Mouse (Mus musculus): Measurements from ENCODE around the gene Disp1. TPM values are rescaled to one million over a fixed set of nuclear protein-coding genes. Genes with fewer than 3 reads are reported as not detected.

Gene Disp1
- total RNA-seq (2021), result 1 to 10 TPM; 5.6 to 6.8 TPM

- peak; percentile 50 to 67 for DNase-seq (ENCODE audit: low spot score in 2 of 2)
These were observed at the start of gene Disp1 for GRCm38 (mm10) chr1:183220796-183221718. Gene Disp1 (minus strand): TSS chr1:183221522.

GRCm38 (mm10) chr1:183267666-183268065 is 46.3 kb upstream of the Disp1 start:
- intact Hi-C loops (cut with DNase I), result no loop called here
- DNase-seq (ENCODE audit: low spot score in 2 of 2), result no peak

More at GRCm38 (mm10) chr1:183220796-183221718, at the start of gene Disp1:
- intact Hi-C loops (cut with DNase I), result no loop called here

- DNase-seq (ENCODE audit: low spot score in 2 of 2), result no peak
- intact Hi-C loops (cut with DNase I), result no loop called here
These were observed 44.7 kb upstream of the Disp1 start for GRCm38 (mm10) chr1:183265921-183266467.

GRCm38 (mm10) chr1:183264145-183265008 is 43.1 kb upstream of the Disp1 start:
- no peak for DNase-seq (ENCODE audit: low spot score in 2 of 2)
- intact Hi-C loops (cut with DNase I), result no loop called here

- DNase-seq (ENCODE audit: low spot score in 2 of 2), result no peak
- intact Hi-C loops (cut with DNase I), result no loop called here
These were observed 31.3 kb upstream of the Disp1 start for GRCm38 (mm10) chr1:183252574-183252973.

- no peak for DNase-seq (ENCODE audit: low spot score in 2 of 2)
- intact Hi-C loops (cut with DNase I), result no loop called here
These were observed 30.5 kb upstream of the Disp1 start for GRCm38 (mm10) chr1:183251818-183252217.

GRCm38 (mm10) chr1:183250612-183251011 is 29.3 kb upstream of the Disp1 start:
- intact Hi-C loops (cut with DNase I), result no loop called here

GRCm38 (mm10) chr1:183248144-183248543 is 26.8 kb upstream of the Disp1 start:
- DNase-seq (ENCODE audit: low spot score in 2 of 2), result no peak
- intact Hi-C loops (cut with DNase I), result loop anchor here (10.0 kb wide), 1 partner anchor 693 kb away; no protein-coding TSS in a partner anchor

More at GRCm38 (mm10) chr1:183250612-183251011, 29.3 kb upstream of the Disp1 start:
- no peak for DNase-seq (ENCODE audit: low spot score in 2 of 2)

GRCm38 (mm10) chr1:183243293-183243692 is 22.0 kb upstream of the Disp1 start:
- intact Hi-C loops (cut with DNase I), result loop anchor here (10.0 kb wide), 1 partner anchor 688 kb away; no protein-coding TSS in a partner anchor
- DNase-seq (ENCODE audit: low spot score in 2 of 2), result no peak

GRCm38 (mm10) chr1:183237901-183238300 is 16.6 kb upstream of the Disp1 start:
- intact Hi-C loops (cut with DNase I), result no loop called here
- no peak for DNase-seq (ENCODE audit: low spot score in 2 of 2)

GRCm38 (mm10) chr1:183236460-183236859 is 15.1 kb upstream of the Disp1 start:
- intact Hi-C loops (cut with DNase I), result no loop called here
- no peak for DNase-seq (ENCODE audit: low spot score in 2 of 2)

GRCm38 (mm10) chr1:183233679-183234174 is 12.4 kb upstream of the Disp1 start:
- no peak for DNase-seq (ENCODE audit: low spot score in 2 of 2)
- intact Hi-C loops (cut with DNase I), result no loop called here

- intact Hi-C loops (cut with DNase I), result no loop called here
- no peak for DNase-seq (ENCODE audit: low spot score in 2 of 2)
These were observed 11.8 kb upstream of the Disp1 start for GRCm38 (mm10) chr1:183232985-183233678.

- DNase-seq (ENCODE audit: low spot score in 2 of 2), result no peak
- intact Hi-C loops (cut with DNase I), result no loop called here
These were observed 6.1 kb upstream of the Disp1 start for GRCm38 (mm10) chr1:183227469-183227868.

GRCm38 (mm10) chr1:183219021-183219420 is 2.3 kb downstream of the Disp1 start:
- DNase-seq (ENCODE audit: low spot score in 2 of 2), result no peak
- intact Hi-C loops (cut with DNase I), result no loop called here

- intact Hi-C loops (cut with DNase I), result no loop called here
- no peak for DNase-seq (ENCODE audit: low spot score in 2 of 2)
These were observed 4.6 kb downstream of the Disp1 start for GRCm38 (mm10) chr1:183216691-183217090.

GRCm38 (mm10) chr1:183215706-183216105 is 5.6 kb downstream of the Disp1 start:
- intact Hi-C loops (cut with DNase I), result no loop called here
- DNase-seq (ENCODE audit: low spot score in 2 of 2), result no peak

GRCm38 (mm10) chr1:183213850-183214249 is 7.5 kb downstream of the Disp1 start:
- DNase-seq (ENCODE audit: low spot score in 2 of 2), result no peak
- intact Hi-C loops (cut with DNase I), result no loop called here

GRCm38 (mm10) chr1:183212757-183213211 is 8.5 kb downstream of the Disp1 start:
- DNase-seq (ENCODE audit: low spot score in 2 of 2), result no peak
- intact Hi-C loops (cut with DNase I), result no loop called here

Measured in left cerebral cortex, postnatal 36 days (tissue).